Mouse (Mus musculus): ENCODE measurements at regions not wholly inside any gene's neighbourhood (a gene's known extent, or its start where the extent isn't known, plus 50 kb on each side); places are given as distances from the start of the nearest gene placed in this dataset.

- DNase-seq: peak; percentile 56
Observed at GRCm38 (mm10) chr4:82234443-82234842, 471.1 kb downstream of the Nfib start.

- DNase-seq: no peak
Observed at GRCm38 (mm10) chr4:82226197-82227119, 479.1 kb downstream of the Nfib start.

GRCm38 (mm10) chr4:82220724-82221123, 484.8 kb downstream of the Nfib start:
- no peak for DNase-seq

GRCm38 (mm10) chr4:82220120-82220714, 485.3 kb downstream of the Nfib start:
- no peak for DNase-seq

- DNase-seq: no peak
Observed at GRCm38 (mm10) chr4:82218616-82219015, 486.9 kb downstream of the Nfib start.

GRCm38 (mm10) chr4:82207031-82207430, 498.5 kb downstream of the Nfib start:
- no peak for DNase-seq

GRCm38 (mm10) chr4:82200306-82200705, 505.2 kb downstream of the Nfib start:
- DNase-seq: no peak

- DNase-seq: no peak
Observed at GRCm38 (mm10) chr4:82199118-82199517, 506.4 kb downstream of the Nfib start.

GRCm38 (mm10) chr4:82197611-82198010, 507.9 kb downstream of the Nfib start:
- DNase-seq: peak; percentile 8

- no peak for DNase-seq
Observed at GRCm38 (mm10) chr4:82196024-82196647, 509.4 kb downstream of the Nfib start.

- DNase-seq: no peak
Observed at GRCm38 (mm10) chr4:82193905-82194304, 511.6 kb downstream of the Nfib start.

GRCm38 (mm10) chr4:82186892-82187291, 518.7 kb downstream of the Nfib start:
- no peak for DNase-seq

- no peak for DNase-seq
Observed at GRCm38 (mm10) chr4:82183974-82184373, 521.6 kb downstream of the Nfib start.

GRCm38 (mm10) chr4:82178112-82178511, 527.4 kb downstream of the Nfib start:
- no peak for DNase-seq

- DNase-seq: no peak
Observed at GRCm38 (mm10) chr4:82176723-82177122, 528.8 kb downstream of the Nfib start.

- no peak for DNase-seq
Observed at GRCm38 (mm10) chr4:82173461-82174085, 532.0 kb downstream of the Nfib start.

GRCm38 (mm10) chr4:82170930-82171329, 534.6 kb downstream of the Nfib start:
- DNase-seq: no peak

GRCm38 (mm10) chr4:82168032-82168431, 537.5 kb downstream of the Nfib start:
- no peak for DNase-seq

GRCm38 (mm10) chr4:82167396-82167795, 538.2 kb downstream of the Nfib start:
- no peak for DNase-seq

GRCm38 (mm10) chr4:82166826-82167225, 538.7 kb downstream of the Nfib start:
- no peak for DNase-seq

GRCm38 (mm10) chr4:82166087-82166486, 539.5 kb downstream of the Nfib start:
- DNase-seq: no peak

GRCm38 (mm10) chr4:82164058-82164457, 541.5 kb downstream of the Nfib start:
- no peak for DNase-seq

GRCm38 (mm10) chr4:82161818-82162217, 543.7 kb downstream of the Nfib start:
- no peak for DNase-seq
